Comparison of ENCODE assay signal across 11 mouse cellular contexts in the genomic region with DNA sequence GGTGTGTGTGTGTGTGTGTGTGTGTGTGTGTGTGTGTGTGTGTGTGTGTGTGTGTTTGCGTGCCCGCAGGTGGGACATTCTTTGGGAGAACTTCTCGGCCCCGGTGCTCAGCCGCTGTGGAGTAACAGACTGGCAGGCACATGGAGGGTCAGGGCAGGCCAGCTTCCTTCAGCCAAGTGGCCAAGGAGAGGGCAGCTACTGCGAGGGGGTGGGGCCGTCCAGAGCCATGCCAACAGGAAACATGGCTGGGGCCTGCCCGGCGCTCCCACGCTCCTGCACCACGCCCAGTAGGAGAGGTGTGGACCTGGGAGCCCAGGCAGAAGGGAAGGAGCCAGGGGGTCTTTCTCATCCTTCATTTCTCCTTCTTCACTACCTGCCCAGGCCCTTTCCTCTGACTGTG. TPM values are rescaled to one million over a fixed set of nuclear protein-coding genes. Genes with fewer than 3 reads are reported as not detected.
A peak's percentile ranks its signal among the peaks of the same experiment; 100 is the strongest.
DNase-seq lines count a peak whose midpoint lies in the region; ATAC-seq and TF ChIP-seq lines count a peak whose summit lies in the region.
"Had no signal": no experiment of that assay in that cellular context is flagged by ENCODE, and none has a peak within 500 bp of the region (broad histone marks: within the 10 kb centered on the region; RNA-seq: fewer than 3 reads in every experiment).

No protein-coding gene starts in this region.

- WGBS in heart, embryonic 13.5 days: 76% methylated on average over 9 of the region's 11 CpGs
- 26% methylated on average over 11 of the region's 11 CpGs for WGBS in lung, adult 2 months
- WGBS in stomach, embryonic 14.5 days: 68% methylated on average over 10 of the region's 11 CpGs
- 85% methylated on average over 9 of the region's 11 CpGs for WGBS in forebrain, embryonic 11.5 days

- H3K4me1 ChIP-seq in heart, embryonic 13.5 days: peaks cover 24% of the 10 kb centered on the region
- peaks cover 12% of the 10 kb centered on the region for H3K4me1 ChIP-seq in lung, adult 2 months (ENCODE audit: control insufficient read depth, insufficient read depth, low read length)
- H3K4me1 ChIP-seq in stomach, embryonic 14.5 days (ENCODE audit: control insufficient read depth, insufficient read depth, low read length): 0 out of 2 replicates have a peak, but pooled peaks cover 3% of the 10 kb centered on the region
- peaks cover 4% of the 10 kb centered on the region; the same call in 1 of the 2 replicates for H3K4me1 ChIP-seq in forebrain, embryonic 11.5 days (replicated peaks; ENCODE audit: control insufficient read depth, insufficient read depth, low read length)

- H3K9me3 ChIP-seq in heart, embryonic 13.5 days: no peaks in the 10 kb centered on the region
- H3K9me3 ChIP-seq in stomach, embryonic 14.5 days (ENCODE audit: control insufficient read depth, low read depth, low read length): no peaks in the 10 kb centered on the region
- H3K9me3 ChIP-seq in forebrain, embryonic 11.5 days (ENCODE audit: control insufficient read depth, low read length): no peaks in the 10 kb centered on the region

- TF ChIP-seq POLR2A in lung, adult 2 months (IDR thresholded peaks at IDR 0.05; ENCODE audit: borderline replicate concordance, extremely low read depth, low read depth, low read length): 0 out of 2 replicates have a peak, but pooled peaks have one; percentile 16

- peak overlapping the region; percentile 45; the same call in 1 of the 2 replicates for H3K27ac ChIP-seq in heart, embryonic 13.5 days (replicated peaks)
- H3K27ac ChIP-seq in stomach, embryonic 14.5 days (ENCODE audit: low read length): no peak overlapping the region
- no peak overlapping the region for H3K27ac ChIP-seq in forebrain, embryonic 11.5 days (ENCODE audit: low read depth, low read length)
- H3K27ac ChIP-seq: left cerebral cortex, adult 2 months had no signal

- TF ChIP-seq CTCF in lung, adult 2 months (IDR thresholded peaks at IDR 0.05; ENCODE audit: insufficient read depth, low read length): no peak

- H3K4me2 ChIP-seq in heart, embryonic 13.5 days: peak overlapping the region; percentile 59
- H3K4me2 ChIP-seq in stomach, embryonic 14.5 days (replicated peaks; ENCODE audit: low read depth, low read length): no peak overlapping the region
- H3K4me2 ChIP-seq in forebrain, embryonic 11.5 days (ENCODE audit: low read depth, low read length, severe bottlenecking): no peak overlapping the region

- peak overlapping the region; percentile 17; the same call in 1 of the 2 replicates for H3K4me3 ChIP-seq in heart, embryonic 13.5 days
- no peak overlapping the region for H3K4me3 ChIP-seq in lung, adult 2 months (replicated peaks; ENCODE audit: extremely low read depth, low read depth, low read length)
- H3K4me3 ChIP-seq in stomach, embryonic 14.5 days (ENCODE audit: low read depth, low read length): no peak overlapping the region
- H3K4me3 ChIP-seq in forebrain, embryonic 11.5 days (ENCODE audit: low read depth, low read length): no peak overlapping the region
- H3K4me3 ChIP-seq: left cerebral cortex, adult 2 months had no signal

- no peaks in the 10 kb centered on the region for H3K36me3 ChIP-seq in heart, embryonic 13.5 days
- no peaks in the 10 kb centered on the region for H3K36me3 ChIP-seq in stomach, embryonic 14.5 days (ENCODE audit: control insufficient read depth, insufficient read depth, low read length)
- H3K36me3 ChIP-seq in forebrain, embryonic 11.5 days (ENCODE audit: control insufficient read depth, insufficient read depth, low read length): no peaks in the 10 kb centered on the region

- peak; percentile 38 for ATAC-seq in heart, embryonic 13.5 days (ENCODE audit: extremely low read depth, insufficient number of reproducible peaks, low FRiP score, low TSS enrichment)
- 0 out of 2 replicates have a peak, but pooled peaks have one; percentile 30 for ATAC-seq in stomach, embryonic 14.5 days (ENCODE audit: insufficient number of reproducible peaks, insufficient read depth, low FRiP score, low read depth)
- no peak for ATAC-seq in forebrain, embryonic 11.5 days (replicated peaks; ENCODE audit: low FRiP score)

- H3K27me3 ChIP-seq in heart, embryonic 13.5 days (replicated peaks): peaks cover 20% of the 10 kb centered on the region; the same call in 1 of the 2 replicates
- H3K27me3 ChIP-seq in stomach, embryonic 14.5 days (ENCODE audit: control insufficient read depth, insufficient read depth, low read length): no peaks in the 10 kb centered on the region
- H3K27me3 ChIP-seq in forebrain, embryonic 11.5 days (ENCODE audit: control insufficient read depth, insufficient read depth, low read length): peaks cover 3% of the 10 kb centered on the region

- peak overlapping the region; percentile 40; the same call in 1 of the 2 replicates for H3K9ac ChIP-seq in heart, embryonic 13.5 days
- no peak overlapping the region for H3K9ac ChIP-seq in stomach, embryonic 14.5 days (replicated peaks; ENCODE audit: low read depth, low read length)
- no peak overlapping the region for H3K9ac ChIP-seq in forebrain, embryonic 11.5 days (ENCODE audit: low read length)

- peak; percentile 38 for DNase-seq in ovary, adult 18-20 months (ENCODE audit: low spot score)
- DNase-seq in ovary, postnatal 14 days (ENCODE audit: low spot score): no peak
- peak; percentile 45 for DNase-seq in lung, adult 2 months
- no peak for DNase-seq in forebrain, embryonic 11.5 days (ENCODE audit: low spot score)
- DNase-seq in gastrocnemius, postnatal 4 days (ENCODE audit: low spot score in 2 of 2): no peak
- DNase-seq in left cerebral cortex, adult 18-20 months (ENCODE audit: low spot score in 2 of 2): no peak

RNA-seq across cellular contexts. Expression of a gene that starts 2.2 kb away (rescaled TPM):
- polyA plus RNA-seq in heart, embryonic 13.5 days (2015; fragmentation: Nextera tagmentation; extraction: Ambion mirVana): 2.9 and 5.3 TPM in 2 replicates
- polyA plus RNA-seq in lung, adult 2 months (2012; rRNA removed): 9.0 and 11.3 TPM in 2 replicates
- 2.4 and 3.0 TPM in 2 replicates for polyA plus RNA-seq in stomach, embryonic 14.5 days (2014; fragmentation: Nextera tagmentation; extraction: Ambion mirVana)
- 3.5 and 4.1 TPM in 2 replicates for polyA plus RNA-seq in forebrain, embryonic 11.5 days (2014; fragmentation: Nextera tagmentation; extraction: Ambion mirVana)
- total RNA-seq in gastrocnemius, postnatal 4 days (2021): under 1 TPM; 0.61 to 0.93 TPM
- total RNA-seq in left cerebral cortex, adult 18-20 months (2021): under 1 TPM; 0.19 to 0.45 TPM

RNA-seq across cellular contexts. Expression of a gene that starts 23.3 kb away (rescaled TPM):
- not detected in 2 replicates for polyA plus RNA-seq in heart, embryonic 13.5 days (2015; fragmentation: Nextera tagmentation; extraction: Ambion mirVana)
- 32.1 TPM in 1 of 2 replicates, not detected in the other for polyA plus RNA-seq in lung, adult 2 months (2012; rRNA removed)
- polyA plus RNA-seq in stomach, embryonic 14.5 days (2014; fragmentation: Nextera tagmentation; extraction: Ambion mirVana): not detected in 2 replicates
- not detected in 2 replicates for polyA plus RNA-seq in forebrain, embryonic 11.5 days (2014; fragmentation: Nextera tagmentation; extraction: Ambion mirVana)
- not detected for total RNA-seq in gastrocnemius, postnatal 4 days (2021)
- not detected for total RNA-seq in left cerebral cortex, adult 18-20 months (2021)
- total RNA-seq: heart, adult 18-20 months; left cerebral cortex, adult 2 months had no signal
- polyA plus RNA-seq: neural tube, embryonic 14.5 days had no signal

RNA-seq across cellular contexts. Expression of a gene that starts 27.1 kb away (rescaled TPM):
- 18.1 and 19.3 TPM in 2 replicates for polyA plus RNA-seq in heart, embryonic 13.5 days (2015; fragmentation: Nextera tagmentation; extraction: Ambion mirVana)
- 35.8 and 58.4 TPM in 2 replicates for polyA plus RNA-seq in lung, adult 2 months (2012; rRNA removed)
- 23.2 and 26.6 TPM in 2 replicates for polyA plus RNA-seq in stomach, embryonic 14.5 days (2014; fragmentation: Nextera tagmentation; extraction: Ambion mirVana)
- 29.6 and 29.8 TPM in 2 replicates for polyA plus RNA-seq in forebrain, embryonic 11.5 days (2014; fragmentation: Nextera tagmentation; extraction: Ambion mirVana)
- total RNA-seq in gastrocnemius, postnatal 4 days (2021): 10 to 100 TPM; 18.1 to 21.1 TPM
- total RNA-seq in left cerebral cortex, adult 18-20 months (2021): 10 to 100 TPM; 40.2 to 43.0 TPM

RNA-seq across cellular contexts. Expression of a gene that starts 38.6 kb away (rescaled TPM):
- not detected in 2 replicates for polyA plus RNA-seq in heart, embryonic 13.5 days (2015; fragmentation: Nextera tagmentation; extraction: Ambion mirVana)
- 0.58 and 2.0 TPM in 2 replicates for polyA plus RNA-seq in lung, adult 2 months (2012; rRNA removed)
- 0.41 TPM in 1 of 2 replicates, not detected in the other for polyA plus RNA-seq in stomach, embryonic 14.5 days (2014; fragmentation: Nextera tagmentation; extraction: Ambion mirVana)
- polyA plus RNA-seq in forebrain, embryonic 11.5 days (2014; fragmentation: Nextera tagmentation; extraction: Ambion mirVana): 0.23 TPM in 1 of 2 replicates, not detected in the other
- under 1 TPM in 1 of 2 experiments, not detected in 1; 0.31 TPM for total RNA-seq in gastrocnemius, postnatal 4 days (2021)
- not detected for total RNA-seq in left cerebral cortex, adult 18-20 months (2021)
- total RNA-seq: left cerebral cortex, adult 2 months had no signal

RNA-seq across cellular contexts. Expression of a gene that starts 55.8 kb away (rescaled TPM):
- polyA plus RNA-seq in heart, embryonic 13.5 days (2015; fragmentation: Nextera tagmentation; extraction: Ambion mirVana): 4.5 and 4.6 TPM in 2 replicates
- polyA plus RNA-seq in lung, adult 2 months (2012; rRNA removed): 3.9 and 9.0 TPM in 2 replicates
- 10.6 and 13.2 TPM in 2 replicates for polyA plus RNA-seq in stomach, embryonic 14.5 days (2014; fragmentation: Nextera tagmentation; extraction: Ambion mirVana)
- polyA plus RNA-seq in forebrain, embryonic 11.5 days (2014; fragmentation: Nextera tagmentation; extraction: Ambion mirVana): 15.2 and 15.9 TPM in 2 replicates
- 1 to 10 TPM; 4.0 to 4.2 TPM for total RNA-seq in gastrocnemius, postnatal 4 days (2021)
- total RNA-seq in left cerebral cortex, adult 18-20 months (2021): 10 to 100 TPM; 12.2 to 14.1 TPM

Comparison
In these comparisons a context has a peak if more than half of its experiments do, and no peak if none do; other contexts are left out.
1. DNase-seq: peak in ovary, adult 18-20 months (single experiment) and lung, adult 2 months (single experiment); none in ovary, postnatal 14 days (single experiment), forebrain, embryonic 11.5 days (single experiment), gastrocnemius, postnatal 4 days (0 of 2) and left cerebral cortex, adult 18-20 months (0 of 2).